Mouse (Mus musculus): ENCODE data around the gene Iqsec3.

GRCm38 (mm10) chr6:121325740-121326139 is 147.7 kb downstream of the Iqsec3 start:
- no peak for TF ChIP-seq GATA1 (IDR thresholded peaks at IDR 0.05; ENCODE audit: borderline replicate concordance, low read length)
- no peak for TF ChIP-seq FLI1 (IDR thresholded peaks at IDR 0.05; ENCODE audit: low read length)
